24 mouse cellular contexts compared by ENCODE assay signal in the genomic region with DNA sequence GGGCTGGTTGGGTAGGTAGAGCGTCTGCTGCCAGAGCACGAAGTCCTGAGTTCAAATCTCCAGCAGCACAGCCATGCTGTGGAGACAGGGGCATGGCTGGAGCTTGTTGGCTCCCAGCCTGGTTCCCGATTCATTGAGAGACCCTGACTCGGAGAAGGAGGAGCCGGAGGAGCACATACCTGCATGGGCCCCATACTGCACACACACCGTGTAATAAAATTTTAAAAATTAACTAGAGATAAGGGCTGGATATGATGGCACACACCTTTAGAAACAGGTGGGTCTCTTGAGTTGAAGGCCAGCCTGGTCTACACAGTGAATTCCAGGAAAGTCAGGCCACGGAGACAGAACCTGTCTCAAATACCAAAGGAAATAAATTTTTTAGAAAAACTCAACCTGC. TPM values are rescaled to one million over a fixed set of nuclear protein-coding genes. Genes with fewer than 3 reads are reported as not detected.
DNase-seq lines count a peak whose midpoint lies in the region; ATAC-seq and TF ChIP-seq lines count a peak whose summit lies in the region.
"Had no signal": no experiment of that assay in that cellular context is flagged by ENCODE, and none has a peak within 500 bp of the region (broad histone marks: within the 10 kb centered on the region; RNA-seq: fewer than 3 reads in every experiment).

No protein-coding gene starts in this region.

- peak; percentile 9 for DNase-seq in liver, adult 2 months (ENCODE audit: extremely low read depth, low read depth, low spot score)
- no peak for DNase-seq in intestine, embryonic 14.5 days (ENCODE audit: low spot score)
- no peak for DNase-seq in kidney, adult 11 months
- DNase-seq in heart, postnatal 25 days (ENCODE audit: low spot score): no peak
- DNase-seq: adrenal gland, adult 8-10 months; adrenal gland, postnatal 14 days; adrenal gland, postnatal 36 days; B cell, adult 2 months; cerebellum, adult 11-12 months; cerebellum, adult 2 months; cerebellum, adult 9-10 months; cerebellum, postnatal 10 days; cerebellum, postnatal 25 days had no signal

- H3K27ac ChIP-seq in liver, adult 2 months (replicated peaks; ENCODE audit: insufficient read depth, low read depth, low read length): no peak overlapping the region
- H3K27ac ChIP-seq in liver, embryonic 12.5 days: no peak overlapping the region
- H3K27ac ChIP-seq in intestine, embryonic 14.5 days (ENCODE audit: low read depth): no peak overlapping the region
- H3K27ac ChIP-seq in intestine, embryonic 16.5 days (ENCODE audit: low read length): peak overlapping the region; percentile 79
- H3K27ac ChIP-seq: embryonic facial prominence, embryonic 10.5 days; embryonic facial prominence, embryonic 12.5 days; forebrain, embryonic 13.5 days; forebrain, embryonic 15.5 days had no signal

- intact Hi-C loops in heart, postnatal 25 days (cut with DNase I): no loop called here

- TF ChIP-seq CTCF in liver, adult 2 months (IDR thresholded peaks at IDR 0.05; ENCODE audit: low read depth, low read length): no peak

- ATAC-seq in liver, embryonic 12.5 days: no peak
- ATAC-seq in intestine, embryonic 14.5 days (replicated peaks; ENCODE audit: low FRiP score, low TSS enrichment, low read depth): peak; percentile 47; the same call in 1 of the 2 replicates
- ATAC-seq in intestine, embryonic 16.5 days: peak; percentile 80
- ATAC-seq: activated CD4-positive, CD25-positive, alpha-beta regulatory T cell, adult 4 months; CD4-positive, CD25-positive, alpha-beta regulatory T cell, adult 4 months; forebrain, embryonic 13.5 days; forebrain, embryonic 15.5 days; Patski had no signal

- peaks cover 39% of the 10 kb centered on the region for H3K4me1 ChIP-seq in liver, adult 2 months (ENCODE audit: control insufficient read depth, insufficient read depth, low read length)
- peaks cover 10% of the 10 kb centered on the region for H3K4me1 ChIP-seq in liver, embryonic 12.5 days
- H3K4me1 ChIP-seq in intestine, embryonic 14.5 days (replicated peaks; ENCODE audit: control insufficient read depth, insufficient read depth, low read length): 0 out of 2 replicates have a peak, but pooled peaks cover 4% of the 10 kb centered on the region
- H3K4me1 ChIP-seq in intestine, embryonic 16.5 days (ENCODE audit: control insufficient read depth, insufficient read depth, low read length): peaks cover 9% of the 10 kb centered on the region; the same call in 1 of the 2 replicates
- H3K4me1 ChIP-seq: embryonic facial prominence, embryonic 10.5 days; embryonic facial prominence, embryonic 12.5 days; forebrain, embryonic 13.5 days; forebrain, embryonic 15.5 days had no signal

- no peak overlapping the region for H3K4me3 ChIP-seq in liver, adult 2 months (ENCODE audit: insufficient read depth, low read depth, low read length)
- no peak overlapping the region for H3K4me3 ChIP-seq in liver, embryonic 12.5 days
- no peak overlapping the region for H3K4me3 ChIP-seq in intestine, embryonic 14.5 days (ENCODE audit: low read depth, low read length)
- no peak overlapping the region for H3K4me3 ChIP-seq in intestine, embryonic 16.5 days (ENCODE audit: low read length)
- H3K4me3 ChIP-seq: embryonic facial prominence, embryonic 10.5 days; embryonic facial prominence, embryonic 12.5 days; forebrain, embryonic 13.5 days; forebrain, embryonic 15.5 days had no signal

- no peak overlapping the region for H3K9ac ChIP-seq in liver, adult 2 months (ENCODE audit: low read depth, low read length)
- H3K9ac ChIP-seq in liver, embryonic 12.5 days: no peak overlapping the region
- H3K9ac ChIP-seq in intestine, embryonic 14.5 days (ENCODE audit: low read length): no peak overlapping the region
- no peak overlapping the region for H3K9ac ChIP-seq in intestine, embryonic 16.5 days (ENCODE audit: low read depth, low read length)
- H3K9ac ChIP-seq: embryonic facial prominence, embryonic 12.5 days; forebrain, embryonic 13.5 days; forebrain, embryonic 15.5 days had no signal

- no peaks in the 10 kb centered on the region for H3K9me3 ChIP-seq in liver, embryonic 12.5 days (replicated peaks)
- H3K9me3 ChIP-seq in intestine, embryonic 14.5 days (ENCODE audit: control insufficient read depth, low read length): no peaks in the 10 kb centered on the region
- H3K9me3 ChIP-seq in intestine, embryonic 16.5 days (ENCODE audit: control insufficient read depth, low read length): no peaks in the 10 kb centered on the region
- H3K9me3 ChIP-seq: embryonic facial prominence, embryonic 10.5 days; embryonic facial prominence, embryonic 12.5 days; forebrain, embryonic 13.5 days; forebrain, embryonic 15.5 days; G1E had no signal

- peaks cover 28% of the 10 kb centered on the region for H3K79me2 ChIP-seq in liver, adult 2 months (ENCODE audit: control insufficient read depth, insufficient read depth, low read length)

- TF ChIP-seq POLR2A in liver, adult 2 months (IDR thresholded peaks at IDR 0.05; ENCODE audit: extremely low read depth, insufficient read depth, low read length): no peak

- 87% methylated on average over 7 of the region's 7 CpGs for WGBS in liver, adult 2 months
- WGBS in liver, embryonic 12.5 days (ENCODE audit: insufficient replicate concordance): 90% methylated on average over 7 of the region's 7 CpGs
- WGBS in intestine, embryonic 14.5 days: 82% methylated on average over 7 of the region's 7 CpGs
- WGBS in intestine, embryonic 16.5 days: 80% methylated on average over 7 of the region's 7 CpGs

- no peaks in the 10 kb centered on the region for H3K27me3 ChIP-seq in liver, adult 2 months (ENCODE audit: control insufficient read depth, insufficient read depth, low read length)
- H3K27me3 ChIP-seq in liver, embryonic 12.5 days (replicated peaks): no peaks in the 10 kb centered on the region
- H3K27me3 ChIP-seq in intestine, embryonic 14.5 days (replicated peaks; ENCODE audit: control insufficient read depth, insufficient read depth, low read length): no peaks in the 10 kb centered on the region
- no peaks in the 10 kb centered on the region for H3K27me3 ChIP-seq in intestine, embryonic 16.5 days (replicated peaks; ENCODE audit: control insufficient read depth, insufficient read depth, low read length)
- H3K27me3 ChIP-seq: CH12.LX; embryonic facial prominence, embryonic 12.5 days; forebrain, embryonic 13.5 days; forebrain, embryonic 15.5 days; Patski had no signal

- peaks cover 63% of the 10 kb centered on the region for H3K36me3 ChIP-seq in liver, adult 2 months (ENCODE audit: control insufficient read depth, insufficient read depth, low read length)
- H3K36me3 ChIP-seq in liver, embryonic 12.5 days: peaks cover 98% of the 10 kb centered on the region
- peaks cover 89% of the 10 kb centered on the region for H3K36me3 ChIP-seq in intestine, embryonic 14.5 days (ENCODE audit: control insufficient read depth, insufficient read depth, low read length)
- H3K36me3 ChIP-seq in intestine, embryonic 16.5 days (ENCODE audit: control insufficient read depth, insufficient read depth, low read length): peaks cover 58% of the 10 kb centered on the region

- H3K4me2 ChIP-seq in liver, embryonic 12.5 days: no peak overlapping the region
- no peak overlapping the region for H3K4me2 ChIP-seq in intestine, embryonic 14.5 days (ENCODE audit: low read length)
- H3K4me2 ChIP-seq in intestine, embryonic 16.5 days (ENCODE audit: low read depth, low read length): no peak overlapping the region
- H3K4me2 ChIP-seq: embryonic facial prominence, embryonic 12.5 days; forebrain, embryonic 13.5 days; forebrain, embryonic 15.5 days had no signal

RNA-seq across cellular contexts. Expression of a gene that starts 10.7 kb away (rescaled TPM):
- 61.4 and 82.8 TPM in 2 replicates for total RNA-seq in liver, adult 2 months (2014; rRNA removed)
- 105 and 116 TPM in 2 replicates for polyA plus RNA-seq in liver, adult 2 months (2012; rRNA removed)
- polyA plus RNA-seq in liver, embryonic 12.5 days (2016; fragmentation: Nextera tagmentation; extraction: Ambion mirVana): 31.1 and 32.9 TPM in 2 replicates
- 32.2 and 34.8 TPM in 2 replicates for polyA plus RNA-seq in intestine, embryonic 14.5 days (2014; fragmentation: Nextera tagmentation; extraction: Ambion mirVana)
- 86.7 and 88.2 TPM in 2 replicates for polyA plus RNA-seq in intestine, embryonic 16.5 days (2015; fragmentation: Nextera tagmentation; extraction: Ambion mirVana)
- 1 to 10 TPM; 2.7 to 3.1 TPM for total RNA-seq in heart, postnatal 25 days (2021)

RNA-seq across cellular contexts. Expression of a gene that starts 26.1 kb away (rescaled TPM):
- 15.3 and 17.9 TPM in 2 replicates for total RNA-seq in liver, adult 2 months (2014; rRNA removed)
- 11.6 and 14.4 TPM in 2 replicates for polyA plus RNA-seq in liver, adult 2 months (2012; rRNA removed)
- 112 and 114 TPM in 2 replicates for polyA plus RNA-seq in liver, embryonic 12.5 days (2016; fragmentation: Nextera tagmentation; extraction: Ambion mirVana)
- 127 and 135 TPM in 2 replicates for polyA plus RNA-seq in intestine, embryonic 14.5 days (2014; fragmentation: Nextera tagmentation; extraction: Ambion mirVana)
- 85.5 and 106 TPM in 2 replicates for polyA plus RNA-seq in intestine, embryonic 16.5 days (2015; fragmentation: Nextera tagmentation; extraction: Ambion mirVana)
- 1 to 10 TPM; 3.2 to 4.0 TPM for total RNA-seq in heart, postnatal 25 days (2021)
